Mouse (Mus musculus): ENCODE measurements at regions not wholly inside any gene's neighbourhood (a gene's known extent, or its start where the extent isn't known, plus 50 kb on each side); places are given as distances from the start of the nearest gene placed in this dataset.

DNA sequence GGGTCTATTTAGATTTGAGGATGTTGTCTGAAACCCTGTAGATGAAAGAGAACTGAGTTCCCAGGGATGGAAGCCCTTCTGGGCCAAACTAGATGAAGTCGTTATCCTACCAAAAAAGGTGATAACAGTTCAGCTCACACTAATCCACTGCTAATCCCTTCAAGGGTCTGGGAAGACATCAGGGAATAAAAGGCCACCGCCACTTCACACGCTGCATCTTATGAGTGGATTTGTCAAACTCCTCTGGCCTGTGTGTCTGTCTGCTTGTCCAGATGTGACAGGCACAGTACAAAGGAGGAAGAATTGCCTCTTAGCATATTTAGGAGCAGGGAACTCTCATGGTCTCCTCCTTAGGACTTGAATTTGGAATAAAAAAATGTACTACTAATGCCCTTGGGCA lies 171.2 kb upstream of the Tshz3 start:
- Histone ChIP-seq H3K36me3 (ENCODE audit: insufficient read depth, low read length) (no peaks in the 10 kb centered on the region), H3K4me2 (ENCODE audit: low read depth, low read length, poor library complexity, severe bottlenecking) (no peak overlapping the region), H3K4me1 (ENCODE audit: insufficient read depth, low read length) (no peaks in the 10 kb centered on the region), H3K4me3 (ENCODE audit: low read depth, low read length) (no peak overlapping the region), H3K27ac (ENCODE audit: low read depth, low read length) (no peak overlapping the region), H3K9ac (replicated peaks; ENCODE audit: low read length, poor library complexity, severe bottlenecking) (no peak overlapping the region), H3K9me3 (ENCODE audit: low read length) (no peaks in the 10 kb centered on the region), H3K27me3 (ENCODE audit: insufficient read depth, low read length) (no peaks in the 10 kb centered on the region)
- ATAC-seq (ENCODE audit: low FRiP score) = no peak
- no peak for TF ChIP-seq CTCF (IDR thresholded peaks at IDR 0.05)
- DNase-seq (ENCODE audit: low spot score) = no peak
- WGBS = 30% methylated on average over 3 of the region's 3 CpGs

DNA sequence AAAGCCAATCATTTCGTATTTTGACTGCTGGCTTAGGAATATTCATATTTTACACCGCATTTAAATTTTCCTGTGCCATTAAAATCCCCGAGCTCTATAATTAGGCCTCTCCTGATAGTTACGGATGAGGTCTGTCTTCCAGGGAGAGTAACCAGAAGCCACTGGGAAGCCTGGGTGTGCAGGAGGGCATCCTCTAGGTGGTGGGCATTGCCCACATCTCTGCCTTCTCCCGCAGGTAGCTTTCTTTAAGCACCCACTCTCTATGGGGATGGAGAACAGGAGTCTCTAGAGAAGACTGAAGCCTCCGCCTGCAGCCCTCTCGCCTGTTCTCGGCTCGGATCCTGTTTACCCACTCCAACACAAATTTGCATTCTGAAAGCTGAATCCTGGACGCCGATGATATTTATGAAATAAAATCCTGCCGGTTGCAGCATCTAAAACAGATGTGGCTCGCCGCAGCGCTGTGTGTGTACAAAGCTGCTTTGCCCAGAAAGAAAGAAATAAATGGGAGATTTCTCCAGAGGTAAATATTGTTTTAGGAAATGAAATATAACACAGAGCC lies 168.3 kb upstream of the Tshz3 start:
- H3K4me3 ChIP-seq (ENCODE audit: low read depth, low read length) = no peak overlapping the region
- no peak for DNase-seq (ENCODE audit: low spot score)
- no peak overlapping the region for H3K9ac ChIP-seq (replicated peaks; ENCODE audit: low read length, poor library complexity, severe bottlenecking)
- no peaks in the 10 kb centered on the region for H3K4me1 ChIP-seq (ENCODE audit: insufficient read depth, low read length)
- no peaks in the 10 kb centered on the region for H3K27me3 ChIP-seq (ENCODE audit: insufficient read depth, low read length)
- no peaks in the 10 kb centered on the region for H3K9me3 ChIP-seq (ENCODE audit: low read length)
- peak overlapping the region; percentile 1; the same call in 1 of the 2 replicates for H3K4me2 ChIP-seq (ENCODE audit: low read depth, low read length, poor library complexity, severe bottlenecking)
- no peak overlapping the region for H3K27ac ChIP-seq (ENCODE audit: low read depth, low read length)
- 59% methylated on average over 15 of the region's 15 CpGs for WGBS
- ATAC-seq (ENCODE audit: low FRiP score) = no peak
- no peaks in the 10 kb centered on the region for H3K36me3 ChIP-seq (ENCODE audit: insufficient read depth, low read length)
- TF ChIP-seq CTCF (IDR thresholded peaks at IDR 0.05) = no peak

DNA sequence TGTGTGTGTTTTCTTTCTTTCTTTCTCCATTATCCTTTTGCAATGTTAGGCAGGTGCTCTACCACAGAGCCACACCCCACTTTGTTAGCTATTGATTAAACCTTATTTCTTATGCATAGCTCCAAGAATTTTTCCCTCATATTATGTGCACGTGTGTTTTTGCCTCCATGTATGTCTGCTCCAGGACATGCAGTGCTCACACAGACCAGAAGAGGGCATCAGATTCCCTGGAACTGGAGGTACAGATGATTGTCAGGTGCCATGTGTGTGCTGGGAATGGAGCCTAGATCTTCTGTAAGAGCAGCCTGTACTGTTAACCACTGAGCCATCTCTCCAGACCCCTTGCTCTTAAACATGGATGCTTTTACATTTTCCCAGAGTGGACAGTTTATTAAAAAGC lies 166.4 kb upstream of the Tshz3 start:
- Histone ChIP-seq H3K36me3 (ENCODE audit: insufficient read depth, low read length) (no peaks in the 10 kb centered on the region), H3K4me2 (ENCODE audit: low read depth, low read length, poor library complexity, severe bottlenecking) (no peak overlapping the region)

DNA sequence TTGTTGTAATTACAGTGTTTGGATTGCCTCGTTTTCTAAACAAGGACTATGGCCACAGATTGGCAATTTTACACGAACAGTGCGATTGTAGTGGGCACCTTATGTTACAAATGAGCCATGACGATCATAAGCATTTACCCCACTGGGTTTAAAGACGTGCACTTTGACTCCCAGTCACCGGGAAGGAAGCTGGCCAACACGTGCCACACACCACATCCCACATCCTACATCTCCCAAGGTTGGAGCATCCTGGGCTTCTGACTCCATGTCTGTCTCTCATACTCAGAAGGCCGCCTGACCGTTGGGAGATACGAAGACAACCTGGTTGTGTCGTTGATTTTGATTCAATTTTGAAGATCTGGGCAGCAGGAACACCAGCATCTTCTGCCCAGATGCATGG lies 159.8 kb upstream of the Tshz3 start:
- Histone ChIP-seq H3K4me1 (ENCODE audit: insufficient read depth, low read length) (no peaks in the 10 kb centered on the region), H3K27ac (ENCODE audit: low read depth, low read length) (no peak overlapping the region), H3K36me3 (ENCODE audit: insufficient read depth, low read length) (no peaks in the 10 kb centered on the region), H3K4me3 (ENCODE audit: low read depth, low read length) (no peak overlapping the region), H3K4me2 (ENCODE audit: low read depth, low read length, poor library complexity, severe bottlenecking) (no peak overlapping the region), H3K9me3 (ENCODE audit: low read length) (no peaks in the 10 kb centered on the region), H3K27me3 (ENCODE audit: insufficient read depth, low read length) (no peaks in the 10 kb centered on the region), H3K9ac (replicated peaks; ENCODE audit: low read length, poor library complexity, severe bottlenecking) (no peak overlapping the region)
- DNase-seq (ENCODE audit: low spot score) = no peak
- WGBS = 82% methylated on average over 11 of the region's 11 CpGs
- ATAC-seq (ENCODE audit: low FRiP score) = no peak
- no peak for TF ChIP-seq CTCF (IDR thresholded peaks at IDR 0.05)

More for the DNA sequence above, 166.4 kb upstream of the Tshz3 start:
- Histone ChIP-seq H3K9me3 (ENCODE audit: low read length) (no peaks in the 10 kb centered on the region), H3K27me3 (ENCODE audit: insufficient read depth, low read length) (no peaks in the 10 kb centered on the region), H3K4me1 (ENCODE audit: insufficient read depth, low read length) (no peaks in the 10 kb centered on the region), H3K4me3 (ENCODE audit: low read depth, low read length) (no peak overlapping the region), H3K27ac (ENCODE audit: low read depth, low read length) (no peak overlapping the region), H3K9ac (replicated peaks; ENCODE audit: low read length, poor library complexity, severe bottlenecking) (no peak overlapping the region)
- no peak for DNase-seq (ENCODE audit: low spot score)
- no peak for ATAC-seq (ENCODE audit: low FRiP score)
- peak; percentile 47 for TF ChIP-seq CTCF (IDR thresholded peaks at IDR 0.05)
- WGBS = 88% methylated on average over 1 of the region's 1 CpGs

DNA sequence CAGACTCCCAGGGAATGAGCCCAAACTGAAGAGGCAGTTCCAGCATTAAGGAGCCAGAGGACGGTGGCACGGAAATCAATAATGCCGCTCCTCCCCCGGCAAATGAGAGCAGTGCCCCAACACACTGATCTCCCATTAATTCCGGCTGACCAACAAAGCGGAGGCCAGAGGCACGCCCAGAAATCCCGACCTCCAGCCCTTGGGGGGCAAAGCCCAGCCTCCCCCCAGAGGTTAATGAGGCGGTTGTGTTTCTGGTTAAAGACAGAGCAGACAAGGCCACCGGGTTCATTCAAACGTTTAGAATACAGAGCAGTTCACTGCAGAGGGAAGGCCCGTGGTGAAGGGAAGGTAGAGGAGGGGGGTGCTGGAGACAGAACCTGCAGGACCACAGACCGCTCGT lies 149.9 kb upstream of the Tshz3 start:
- WGBS = 40% methylated on average over 14 of the region's 14 CpGs
- DNase-seq (ENCODE audit: low spot score) = no peak
- H3K9ac ChIP-seq (replicated peaks; ENCODE audit: low read length, poor library complexity, severe bottlenecking) = no peak overlapping the region

DNA sequence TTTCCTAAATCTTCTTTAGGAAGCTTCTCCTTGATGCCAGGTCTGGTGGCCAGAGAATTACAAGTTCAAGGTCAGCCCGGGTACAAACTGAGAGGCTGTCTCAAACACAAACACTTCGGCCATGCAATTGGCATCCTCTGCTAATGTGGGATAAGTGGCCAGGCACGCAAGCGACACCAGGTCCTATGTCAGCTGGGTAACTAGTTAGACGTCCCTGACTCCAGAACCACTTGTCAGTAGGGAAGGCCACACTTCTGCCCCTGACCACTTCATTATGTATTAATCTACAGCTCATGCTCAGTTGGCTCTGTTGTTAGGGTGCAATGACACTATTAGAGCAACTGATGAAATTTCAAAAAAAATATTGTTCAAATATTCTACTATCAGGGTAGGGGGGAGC lies 149.5 kb upstream of the Tshz3 start:
- no peaks in the 10 kb centered on the region for H3K27me3 ChIP-seq (ENCODE audit: insufficient read depth, low read length)
- no peak for TF ChIP-seq CTCF (IDR thresholded peaks at IDR 0.05)
- no peak for DNase-seq (ENCODE audit: low spot score)
- H3K9me3 ChIP-seq (ENCODE audit: low read length) = no peaks in the 10 kb centered on the region
- no peak overlapping the region for H3K4me2 ChIP-seq (ENCODE audit: low read depth, low read length, poor library complexity, severe bottlenecking)
- no peaks in the 10 kb centered on the region for H3K36me3 ChIP-seq (ENCODE audit: insufficient read depth, low read length)
- ATAC-seq (ENCODE audit: low FRiP score) = no peak
- no peak overlapping the region for H3K27ac ChIP-seq (ENCODE audit: low read depth, low read length)
- H3K4me3 ChIP-seq (ENCODE audit: low read depth, low read length) = no peak overlapping the region
- 88% methylated on average over 5 of the region's 5 CpGs for WGBS
- H3K9ac ChIP-seq (replicated peaks; ENCODE audit: low read length, poor library complexity, severe bottlenecking) = no peak overlapping the region
- no peaks in the 10 kb centered on the region for H3K4me1 ChIP-seq (ENCODE audit: insufficient read depth, low read length)

More for the DNA sequence above, 149.9 kb upstream of the Tshz3 start:
- no peak overlapping the region for H3K4me3 ChIP-seq (ENCODE audit: low read depth, low read length)
- H3K9me3 ChIP-seq (ENCODE audit: low read length) = no peaks in the 10 kb centered on the region
- no peak overlapping the region for H3K4me2 ChIP-seq (ENCODE audit: low read depth, low read length, poor library complexity, severe bottlenecking)
- no peak for ATAC-seq (ENCODE audit: low FRiP score)
- no peak overlapping the region for H3K27ac ChIP-seq (ENCODE audit: low read depth, low read length)
- H3K36me3 ChIP-seq (ENCODE audit: insufficient read depth, low read length) = no peaks in the 10 kb centered on the region
- TF ChIP-seq CTCF (IDR thresholded peaks at IDR 0.05) = no peak
- no peaks in the 10 kb centered on the region for H3K27me3 ChIP-seq (ENCODE audit: insufficient read depth, low read length)
- H3K4me1 ChIP-seq (ENCODE audit: insufficient read depth, low read length) = no peaks in the 10 kb centered on the region

All from midbrain, postnatal 0 days (tissue).